Mouse (Mus musculus) splenic B cell, adult 2 months (primary cell): ENCODE data around the gene Slc16a7.

ENCODE experiments used
- DNase-seq: peaks from one replicate; pipeline ENCODE4 v3.0.0-alpha.2; 2011; ENCODE audit warnings: low read depth, low spot score
- H3K27me3 ChIP-seq: 2 replicates; pipeline ENCODE4 v1.6.1; 2012; ENCODE audit warnings: mild to moderate bottlenecking, low read length, moderate library complexity, mixed read lengths; ENCODE audit not compliant: control insufficient read depth, poor library complexity, insufficient read depth, severe bottlenecking
- H3K36me3 ChIP-seq: 2 replicates; pipeline ENCODE4 v1.6.1; 2012; ENCODE audit warnings: mild to moderate bottlenecking, low read length, moderate library complexity, mixed read lengths; ENCODE audit not compliant: control insufficient read depth, poor library complexity, insufficient read depth, severe bottlenecking

The Slc16a7 gene

GRCm38 (mm10) chr10:125177782-125178181, 211.5 kb downstream of the Slc16a7 start:
- no peaks in the 10 kb centered on the region for H3K27me3 ChIP-seq
- DNase-seq, result no peak
- no peaks in the 10 kb centered on the region for H3K36me3 ChIP-seq

GRCm38 (mm10) chr10:125175013-125175650, 214.1 kb downstream of the Slc16a7 start:
- H3K36me3 ChIP-seq, result no peaks in the 10 kb centered on the region
- DNase-seq, result no peak
- H3K27me3 ChIP-seq, result no peaks in the 10 kb centered on the region

- H3K36me3 ChIP-seq, result no peaks in the 10 kb centered on the region
- no peaks in the 10 kb centered on the region for H3K27me3 ChIP-seq
- no peak for DNase-seq
Measured at GRCm38 (mm10) chr10:125171625-125172024, 217.6 kb downstream of the Slc16a7 start.

- Histone ChIP-seq H3K27me3 (no peaks in the 10 kb centered on the region), H3K36me3 (no peaks in the 10 kb centered on the region)
Measured at GRCm38 (mm10) chr10:125171154-125171553, 218.1 kb downstream of the Slc16a7 start.

More at GRCm38 (mm10) chr10:125171154-125171553, 218.1 kb downstream of the Slc16a7 start:
- DNase-seq, result no peak
